Mouse (Mus musculus) cerebellum, adult 2 months (tissue): ENCODE results near the gene Dclk1.

Experiments used
- CTCF ChIP-seq: fragments of 200-500 bp; IDR thresholded peaks from 2 replicates; pipeline ENCODE4 v1.5.1; 2011; ENCODE audit warnings: low read depth, mild to moderate bottlenecking, control low read depth, low read length, moderate library complexity, borderline replicate concordance; ENCODE audit not compliant: insufficient read depth
- POLR2A ChIP-seq: fragments of 200-500 bp; IDR thresholded peaks from 2 replicates; pipeline ENCODE4 v1.6.1; 2011; ENCODE audit warnings: low read length, control low read depth, borderline replicate concordance; ENCODE audit not compliant: insufficient read depth

DNA sequence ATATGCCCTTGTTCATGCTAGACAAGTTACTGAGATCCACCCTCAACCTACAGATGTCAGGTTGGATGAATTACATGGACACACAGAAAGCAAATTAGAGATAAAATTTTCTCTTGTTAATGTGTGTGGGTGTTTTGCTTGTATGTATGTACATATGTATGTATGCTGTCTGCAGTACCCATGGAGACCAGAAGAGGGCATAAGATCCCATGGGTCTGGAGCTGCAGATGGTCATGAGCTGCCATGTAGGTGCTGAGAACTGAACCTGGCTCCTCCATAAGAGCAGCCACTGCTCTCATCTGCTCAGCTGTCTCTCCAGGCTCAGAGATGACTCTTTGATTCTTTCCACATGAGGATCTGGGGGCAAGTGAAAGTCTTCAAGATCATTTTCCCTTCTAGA is 89.5 kb downstream of the Dclk1 start:
- TF ChIP-seq CTCF (no peak), POLR2A (no peak)
